27 mouse cellular contexts compared by ENCODE assay signal in genomic region chr7:56236617-56237016, GRCm38 (mm10). TPM values are rescaled to one million over a fixed set of nuclear protein-coding genes. Genes with fewer than 3 reads are reported as not detected.
DNase-seq lines count a peak whose midpoint lies in the region; ATAC-seq lines count a peak whose summit lies in the region.
"Had no signal": no experiment of that assay in that cellular context is flagged by ENCODE, and none has a peak within 500 bp of the region (broad histone marks: within the 10 kb centered on the region; RNA-seq: fewer than 3 reads in every experiment).

No protein-coding gene starts in this region.

- no peaks in the 10 kb centered on the region for H3K9me3 ChIP-seq in heart, embryonic 10.5 days
- no peaks in the 10 kb centered on the region for H3K9me3 ChIP-seq in midbrain, embryonic 11.5 days (ENCODE audit: control insufficient read depth, low read length)
- no peaks in the 10 kb centered on the region for H3K9me3 ChIP-seq in midbrain, embryonic 14.5 days (ENCODE audit: control insufficient read depth, low read length)
- H3K9me3 ChIP-seq in midbrain, embryonic 15.5 days = no peaks in the 10 kb centered on the region
- H3K9me3 ChIP-seq: forebrain, embryonic 13.5 days; heart, embryonic 13.5 days; hindbrain, embryonic 13.5 days; intestine, embryonic 15.5 days had no signal

- no peak overlapping the region for H3K27ac ChIP-seq in heart, embryonic 10.5 days
- no peak overlapping the region for H3K27ac ChIP-seq in midbrain, embryonic 11.5 days (ENCODE audit: low read depth, low read length)
- H3K27ac ChIP-seq in midbrain, embryonic 14.5 days (replicated peaks; ENCODE audit: low read depth, low read length) = no peak overlapping the region
- 0 out of 2 replicates have a peak overlapping the region, but pooled peaks have one; percentile 21 for H3K27ac ChIP-seq in midbrain, embryonic 15.5 days
- H3K27ac ChIP-seq: forebrain, embryonic 13.5 days; gastrocnemius, adult 2 months; hindbrain, embryonic 13.5 days; intestine, embryonic 15.5 days had no signal

- no peak overlapping the region for H3K4me3 ChIP-seq in heart, embryonic 10.5 days
- no peak overlapping the region for H3K4me3 ChIP-seq in midbrain, embryonic 11.5 days (ENCODE audit: low read depth, low read length)
- no peak overlapping the region for H3K4me3 ChIP-seq in midbrain, embryonic 14.5 days (replicated peaks; ENCODE audit: low read depth, low read length)
- H3K4me3 ChIP-seq in midbrain, embryonic 15.5 days = no peak overlapping the region
- H3K4me3 ChIP-seq: erythroblast, embryonic 14.5 days; forebrain, embryonic 13.5 days; gastrocnemius, adult 2 months; heart, embryonic 13.5 days; hindbrain, embryonic 13.5 days; intestine, embryonic 15.5 days had no signal

- peak; percentile 68 for DNase-seq in heart, adult 11 months
- no peak for DNase-seq in heart, embryonic 10.5 days (ENCODE audit: low spot score)
- peak; percentile 84 for DNase-seq in midbrain, embryonic 11.5 days (ENCODE audit: low spot score, missing footprints)
- DNase-seq in midbrain, embryonic 14.5 days = no peak
- DNase-seq in embryo, embryonic 9.5 days (ENCODE audit: extremely low spot score) = no peak
- DNase-seq: adrenal gland, adult 2 months; adrenal gland, postnatal 14 days; cerebellum, adult 11 months; cerebellum, adult 2 months; cerebellum, adult 9-11 months; cerebellum, postnatal 25 days; forebrain, postnatal 0 days; gastrocnemius, adult 2 months; gastrocnemius, postnatal 14 days; heart, adult 18-20 months; heart, postnatal 14 days; heart, postnatal 4 days had no signal

- WGBS in heart, embryonic 10.5 days = 78% methylated on average over 3 of the region's 3 CpGs
- 58% methylated on average over 3 of the region's 3 CpGs for WGBS in midbrain, embryonic 11.5 days
- 55% methylated on average over 3 of the region's 3 CpGs for WGBS in midbrain, embryonic 14.5 days
- whole genome bisulfite sequencing in midbrain, embryonic 15.5 days = 54% methylated on average over 3 of the region's 3 CpGs

- H3K4me1 ChIP-seq in heart, embryonic 10.5 days = peaks cover under 1% of the 10 kb centered on the region; the same call in 1 of the 2 replicates
- peaks cover 14% of the 10 kb centered on the region for H3K4me1 ChIP-seq in midbrain, embryonic 11.5 days (ENCODE audit: control insufficient read depth, insufficient read depth, low read length)
- H3K4me1 ChIP-seq in midbrain, embryonic 14.5 days (ENCODE audit: control insufficient read depth, insufficient read depth, low read length) = 0 out of 2 replicates have a peak, but pooled peaks cover 6% of the 10 kb centered on the region
- peaks cover 3% of the 10 kb centered on the region; the same call in 1 of the 2 replicates for H3K4me1 ChIP-seq in midbrain, embryonic 15.5 days
- H3K4me1 ChIP-seq: heart, embryonic 13.5 days; hindbrain, embryonic 13.5 days; intestine, embryonic 15.5 days had no signal

- peak; percentile 9; the same call in 1 of the 2 replicates for ATAC-seq in midbrain, embryonic 11.5 days (ENCODE audit: low FRiP score)
- ATAC-seq in midbrain, embryonic 14.5 days (ENCODE audit: low FRiP score, low TSS enrichment) = no peak
- no peak for ATAC-seq in midbrain, embryonic 15.5 days (replicated peaks)
- ATAC-seq: CD4-positive, CD25-positive, alpha-beta regulatory T cell, adult 4 months; forebrain, postnatal 0 days; hindbrain, embryonic 16.5 days; intestine, embryonic 15.5 days had no signal

- no peak overlapping the region for H3K9ac ChIP-seq in midbrain, embryonic 11.5 days (ENCODE audit: low read length)
- H3K9ac ChIP-seq in midbrain, embryonic 14.5 days (replicated peaks; ENCODE audit: low read length) = no peak overlapping the region
- H3K9ac ChIP-seq in midbrain, embryonic 15.5 days = no peak overlapping the region
- H3K9ac ChIP-seq: forebrain, embryonic 13.5 days; forebrain, postnatal 0 days; heart, embryonic 13.5 days; hindbrain, embryonic 13.5 days; intestine, embryonic 15.5 days had no signal

- H3K36me3 ChIP-seq in heart, embryonic 10.5 days = peaks cover 13% of the 10 kb centered on the region
- no peaks in the 10 kb centered on the region for H3K36me3 ChIP-seq in midbrain, embryonic 11.5 days (ENCODE audit: control insufficient read depth, insufficient read depth, low read length)
- peaks cover 19% of the 10 kb centered on the region for H3K36me3 ChIP-seq in midbrain, embryonic 14.5 days (ENCODE audit: control insufficient read depth, insufficient read depth, low read length)
- peaks cover 12% of the 10 kb centered on the region; the same call in 1 of the 2 replicates for H3K36me3 ChIP-seq in midbrain, embryonic 15.5 days (replicated peaks)

- no peaks in the 10 kb centered on the region for H3K27me3 ChIP-seq in heart, embryonic 10.5 days (ENCODE audit: insufficient read depth, poor library complexity, severe bottlenecking)
- H3K27me3 ChIP-seq in midbrain, embryonic 11.5 days (ENCODE audit: control insufficient read depth, insufficient read depth, low read length) = no peaks in the 10 kb centered on the region
- no peaks in the 10 kb centered on the region for H3K27me3 ChIP-seq in midbrain, embryonic 14.5 days (ENCODE audit: control insufficient read depth, insufficient read depth, low read length)
- H3K27me3 ChIP-seq in midbrain, embryonic 15.5 days (replicated peaks) = no peaks in the 10 kb centered on the region
- H3K27me3 ChIP-seq: forebrain, embryonic 13.5 days; heart, embryonic 13.5 days; hindbrain, embryonic 13.5 days; intestine, embryonic 15.5 days had no signal

- no peak overlapping the region for H3K4me2 ChIP-seq in midbrain, embryonic 11.5 days
- H3K4me2 ChIP-seq in midbrain, embryonic 14.5 days (ENCODE audit: low read length) = no peak overlapping the region
- H3K4me2 ChIP-seq in midbrain, embryonic 15.5 days = no peak overlapping the region
- H3K4me2 ChIP-seq: forebrain, embryonic 13.5 days; heart, embryonic 13.5 days; hindbrain, embryonic 13.5 days; intestine, embryonic 15.5 days had no signal

RNA-seq across cellular contexts. Expression of gene Oca2, which starts 2.9 kb away (rescaled TPM):
- 0.11 TPM in 1 of 2 replicates, not detected in the other for polyA plus RNA-seq in heart, embryonic 10.5 days (2016; fragmentation: Nextera tagmentation; extraction: Ambion mirVana)
- polyA plus RNA-seq in midbrain, embryonic 11.5 days (2014; fragmentation: Nextera tagmentation; extraction: Ambion mirVana) = 0.23 TPM in 1 of 2 replicates, not detected in the other
- 0.13 TPM in 1 of 2 replicates, not detected in the other for polyA plus RNA-seq in midbrain, embryonic 14.5 days (2014; fragmentation: Nextera tagmentation; extraction: Ambion mirVana)
- polyA plus RNA-seq in midbrain, embryonic 15.5 days (2015; fragmentation: Nextera tagmentation; extraction: Ambion mirVana) = 0.29 and 0.35 TPM in 2 replicates
- polyA plus RNA-seq: C2C12; CD4-positive, CD25-positive, alpha-beta regulatory T cell, adult 4 months; erythroblast, embryonic 14.5 days; heart, embryonic 13.5 days; heart, embryonic 16.5 days; intestine, embryonic 15.5 days had no signal

Comparison
In these comparisons a context has a peak if more than half of its experiments do, and no peak if none do; other contexts are left out.
1. DNase-seq: peak in heart, adult 11 months (single experiment) and midbrain, embryonic 11.5 days (single experiment); none in heart, embryonic 10.5 days (single experiment), midbrain, embryonic 14.5 days (single experiment) and embryo, embryonic 9.5 days (single experiment).